Mouse (Mus musculus) MEL (cell line): ENCODE measurements around the gene Masp2.

ENCODE experiments used
- CHD2 ChIP-seq: IDR thresholded peaks from 2 replicates; pipeline ENCODE4 v1.6.1; 2011; ENCODE audit warnings: low read length, improper control_type of control experiment
- CTCF ChIP-seq, 3 experiments: IDR thresholded peaks in 2 of 3; conservative IDR thresholded peaks in 1 of 3; 2 replicates each; pipeline ENCODE4 v1.5.1; 2011 to 2012; ENCODE audit warnings: low read length in 3 of 3, low read depth in 2 of 3, mild to moderate bottlenecking in 2 of 3, improper control_type of control experiment in 1 of 3, inconsistent platforms in 1 of 3, mixed read lengths in 1 of 3, moderate library complexity in 1 of 3; ENCODE audit not compliant: control insufficient read depth in 1 of 3, insufficient read depth in 1 of 3, poor library complexity in 1 of 3, severe bottlenecking in 1 of 3
- EP300 ChIP-seq, 2 experiments: IDR thresholded peaks; 2 replicates each; pipeline ENCODE4 v1.6.1; 2011; ENCODE audit warnings: improper control_type of control experiment in 2 of 2, low read length in 2 of 2, low read depth in 1 of 2, mild to moderate bottlenecking in 1 of 2
- POLR2A ChIP-seq, 2 experiments: IDR thresholded peaks; 2 replicates each; pipeline ENCODE4 v1.6.1; 2011 to 2012; ENCODE audit warnings: low read length in 2 of 2, mild to moderate bottlenecking in 2 of 2, control low read depth in 1 of 2, improper control_type of control experiment in 1 of 2, low read depth in 1 of 2, moderate library complexity in 1 of 2; ENCODE audit not compliant: control insufficient read depth in 1 of 2, insufficient read depth in 1 of 2, poor library complexity in 1 of 2
- RCOR1 ChIP-seq: IDR thresholded peaks from 2 replicates; pipeline ENCODE4 v1.6.1; 2012; ENCODE audit warnings: low read depth, mild to moderate bottlenecking, inconsistent platforms, low read length, improper control_type of control experiment
- SIN3A ChIP-seq: IDR thresholded peaks from 2 replicates; pipeline ENCODE4 v1.6.1; 2012; ENCODE audit warnings: low read length, improper control_type of control experiment, inconsistent platforms
- USF1 ChIP-seq: IDR thresholded peaks from 2 replicates; pipeline ENCODE4 v1.6.1; 2014; ENCODE audit warnings: low read depth, mild to moderate bottlenecking, inconsistent platforms, low read length, improper control_type of control experiment, moderate library complexity
- ZMIZ1 ChIP-seq: IDR thresholded peaks from 2 replicates; pipeline ENCODE4 v1.6.1; 2012; ENCODE audit warnings: low read depth, mild to moderate bottlenecking, inconsistent platforms, low read length, improper control_type of control experiment, moderate library complexity

- no peak for TF ChIP-seq POLR2A (IDR thresholded peaks at IDR 0.05; ENCODE audit: control insufficient read depth in 1 of 2, insufficient read depth in 1 of 2, low read depth in 1 of 2, low read length in 2 of 2, poor library complexity in 1 of 2)
- TF ChIP-seq CHD2, result no peak
- no peak for TF ChIP-seq ZMIZ1
- TF ChIP-seq EP300 (IDR thresholded peaks at IDR 0.05; ENCODE audit: low read depth in 1 of 2, low read length in 2 of 2), result no peak
- TF ChIP-seq SIN3A, result no peak
- no peak for TF ChIP-seq USF1
- no peak for TF ChIP-seq RCOR1
- TF ChIP-seq CTCF (IDR thresholded peaks at IDR 0.05 in 2 of 3, conservative IDR thresholded peaks at IDR 0.05 in 1 of 3; ENCODE audit: control insufficient read depth in 1 of 3, insufficient read depth in 1 of 3, low read depth in 2 of 3, low read length in 3 of 3, poor library complexity in 1 of 3, severe bottlenecking in 1 of 3), result peak; percentile 57 to 91 (median 58)
Measured at GRCm38 (mm10) chr4:148662168-148662965, 60.0 kb downstream of the Masp2 start.
